Mouse (Mus musculus): ENCODE measurements around the gene Naa35.

- TF ChIP-seq CTCF (IDR thresholded peaks at IDR 0.05; ENCODE audit: low read depth) (no peak), EP300 (IDR thresholded peaks at IDR 0.05; ENCODE audit: low read depth) (no peak)
These were observed 568 bp downstream of the Naa35 start for GRCm38 (mm10) chr13:59585648-59586005.

All from liver, postnatal 0 days (tissue).